Mouse (Mus musculus) liver, postnatal 0 days (tissue): ENCODE measurements at regions not wholly inside any gene's neighbourhood (a gene's known extent, or its start where the extent isn't known, plus 50 kb on each side); places are given as distances from the start of the nearest gene placed in this dataset.
A peak's percentile ranks its signal among the peaks of the same experiment; 100 is the strongest.

ENCODE experiments used
- ATAC-seq: fragments of 200-750 bp; cut with Nextera tagmentation; 2 replicates; pipeline ENCODE4 v1.8.0; 2017; ENCODE audit warnings: mild to moderate bottlenecking, moderate library complexity
- DNase-seq: peaks from one replicate; pipeline ENCODE4 v3.0.0-alpha.2; 2016
- H3K27ac ChIP-seq: fragments of 300-500 bp; sonication (generic); 2 replicates; pipeline ENCODE4 v1.5.1; 2014; ENCODE audit warnings: antibody characterized with exemption, moderate library complexity, mild to moderate bottlenecking, low read depth
- H3K27me3 ChIP-seq: fragments of 300-500 bp; sonication (generic); 2 replicates; pipeline ENCODE4 v1.6.1; 2014; ENCODE audit warnings: low read length, control low read depth, mixed read lengths; ENCODE audit not compliant: insufficient read depth
- H3K36me3 ChIP-seq: fragments of 300-500 bp; sonication (generic); replicated peaks from 2 replicates; pipeline ENCODE4 v1.6.1; 2014; ENCODE audit warnings: mild to moderate bottlenecking, control low read depth, low read length, moderate library complexity, mixed read lengths; ENCODE audit not compliant: insufficient read depth
- H3K4me1 ChIP-seq: fragments of 300-500 bp; sonication (generic); 2 replicates; pipeline ENCODE4 v1.6.1; 2014; ENCODE audit warnings: antibody characterized with exemption, mild to moderate bottlenecking, control low read depth; ENCODE audit not compliant: insufficient read depth
- H3K4me2 ChIP-seq: fragments of 300-500 bp; sonication (generic); 2 replicates; pipeline ENCODE4 v1.6.1; 2014; ENCODE audit warnings: low read depth, mild to moderate bottlenecking, low read length, moderate library complexity, mixed read lengths
- H3K4me3 ChIP-seq: fragments of 300-500 bp; sonication (generic); 2 replicates; pipeline ENCODE4 v1.5.1; 2014; ENCODE audit warnings: low read depth, low read length
- H3K9ac ChIP-seq: fragments of 300-500 bp; sonication (generic); replicated peaks from 2 replicates; pipeline ENCODE4 v1.6.1; 2014; ENCODE audit warnings: mild to moderate bottlenecking, moderate library complexity
- H3K9me3 ChIP-seq: fragments of 300-500 bp; sonication (generic); 2 replicates; pipeline ENCODE4 v1.6.1; 2016; ENCODE audit warnings: mild to moderate bottlenecking, control low read depth, low read length, mixed read lengths
- CTCF ChIP-seq: sonication (generic); IDR thresholded peaks from 2 replicates; pipeline ENCODE4 v1.5.1; 2016; ENCODE audit warnings: antibody characterized with exemption, low read depth
- EP300 ChIP-seq: IDR thresholded peaks from 2 replicates; pipeline ENCODE4 v1.6.1; 2016; ENCODE audit warnings: antibody characterized with exemption, low read depth, mild to moderate bottlenecking
- WGBS: fragments of 180-500 bp; shearing (Covaris S2); extraction: QIAGEN DNeasy Blood & Tissue Kit; methylation state at CpG from one replicate; pipeline ENCODE4 v1.1.7; 2014; ENCODE audit not compliant: insufficient replicate concordance; 5-methylcytosine and 5-hydroxymethylcytosine counted together

GRCm38 (mm10) chrX:58620403-58620802, 288.8 kb upstream of the 4930550L24Rik start:
- WGBS, result 49% methylated on average over 2 of the region's 2 CpGs
- H3K4me3 ChIP-seq, result no peak overlapping the region
- H3K4me1 ChIP-seq, result no peaks in the 10 kb centered on the region
- H3K36me3 ChIP-seq, result no peaks in the 10 kb centered on the region
- no peak overlapping the region for H3K4me2 ChIP-seq
- H3K9me3 ChIP-seq, result no peaks in the 10 kb centered on the region
- ATAC-seq (no peak), DNase-seq (peak; percentile 12)
- no peak overlapping the region for H3K27ac ChIP-seq
- no peak overlapping the region for H3K9ac ChIP-seq
- TF ChIP-seq EP300, result no peak
- TF ChIP-seq CTCF, result peak; percentile 61
- no peaks in the 10 kb centered on the region for H3K27me3 ChIP-seq
